Mouse (Mus musculus): Measurements from ENCODE around the gene Zfp658.

DNA sequence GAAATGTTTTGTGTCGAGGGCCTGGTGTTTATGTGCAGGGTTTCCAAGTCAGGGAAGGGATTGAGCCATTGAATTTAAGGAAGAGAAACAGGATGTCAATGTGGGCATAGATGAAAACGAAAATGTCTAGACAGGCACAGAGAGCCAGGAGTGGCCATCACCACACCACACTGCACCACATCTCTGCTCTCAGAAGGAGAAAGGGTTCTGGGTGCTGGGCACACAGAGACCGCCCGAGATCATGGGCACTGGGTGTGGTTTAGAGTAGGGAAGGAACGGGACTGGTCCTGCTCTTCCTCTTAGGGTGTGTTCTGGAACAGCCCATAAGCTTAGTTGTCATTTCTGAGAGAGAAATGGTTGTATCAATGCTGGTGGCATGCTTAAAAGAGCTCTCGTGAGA, 1.2 kb downstream of the Zfp658 start:
- no peak for TF ChIP-seq CTCF (IDR thresholded peaks at IDR 0.05; ENCODE audit: control insufficient read depth, insufficient read depth, insufficient replicate concordance, low read depth, low read length)
- TF ChIP-seq POLR2A (IDR thresholded peaks at IDR 0.05; ENCODE audit: control insufficient read depth, low read depth, low read length) = no peak
